Mouse (Mus musculus): ENCODE data around the gene Ogfr.

Gene Ogfr

GRCm38 (mm10) chr2:180610283-180610682 lies 21.2 kb downstream of the Ogfr start:
- DNase-seq, result no peak

DNA sequence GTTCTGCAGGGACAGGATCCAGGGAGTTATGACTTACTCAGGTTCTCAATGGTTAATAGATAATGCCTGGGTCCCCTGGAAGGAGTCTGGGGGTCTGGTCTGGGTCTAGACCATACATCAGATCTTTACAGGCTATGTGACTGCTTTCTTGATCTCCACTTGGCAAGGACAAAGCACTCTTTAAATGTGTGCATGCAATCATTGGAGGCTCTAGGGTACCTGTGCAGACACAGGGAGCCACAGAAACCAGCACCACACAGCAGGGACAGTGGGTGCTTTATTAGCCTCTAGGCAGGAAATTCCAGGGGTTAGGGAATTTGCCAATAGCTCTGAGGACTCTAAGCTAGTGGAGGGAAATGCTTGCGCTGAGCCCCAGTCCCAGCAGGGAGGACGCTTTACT lies 22.8 kb downstream of the Ogfr start:
- DNase-seq, result no peak

DNA sequence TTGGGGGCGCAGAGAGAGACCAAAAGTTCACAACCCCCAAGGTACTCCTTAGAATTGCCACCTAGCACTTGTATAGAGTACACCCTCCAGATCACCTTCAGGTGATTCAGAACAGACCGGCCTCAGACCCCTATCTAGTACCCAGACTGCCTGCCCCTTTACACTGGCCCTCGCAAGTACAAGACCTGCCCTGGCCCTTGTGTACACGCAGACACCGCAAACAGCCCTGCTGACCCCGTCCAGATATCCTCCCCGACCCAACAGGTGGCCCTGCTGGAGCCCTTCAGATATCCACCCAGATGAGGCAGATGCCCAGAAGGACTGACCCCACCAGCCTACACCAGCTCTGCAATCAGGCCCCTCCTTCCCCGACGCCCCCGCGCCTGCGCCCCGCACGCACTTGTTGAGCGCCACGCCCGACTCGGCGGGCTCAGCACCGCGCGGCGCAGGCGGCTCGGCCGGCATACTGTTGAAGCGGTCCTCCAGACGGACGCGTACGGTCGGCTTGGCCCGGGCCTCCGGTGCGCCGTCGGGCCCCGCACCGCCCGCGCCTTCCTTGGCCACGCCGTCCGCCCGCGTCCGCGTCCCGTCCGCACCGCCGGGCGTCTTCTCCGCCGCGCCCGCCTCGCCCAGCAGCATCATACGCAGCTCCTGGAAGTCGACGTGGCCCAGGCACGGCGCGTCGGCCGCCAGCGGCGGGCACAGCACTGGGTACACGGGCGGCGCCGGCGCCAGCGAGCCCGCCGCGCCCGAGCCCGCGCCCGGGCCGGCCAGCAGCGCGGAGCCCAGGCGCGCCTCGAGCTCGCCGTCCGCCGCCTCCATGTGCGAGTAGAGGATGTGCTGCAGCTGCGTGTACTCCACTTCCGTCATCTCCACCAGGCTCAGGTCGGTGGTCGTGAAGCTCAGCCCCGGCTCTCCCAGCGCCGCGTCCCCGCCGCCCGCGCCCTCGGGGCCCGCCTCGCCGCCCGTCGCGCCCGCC lies 52.8 kb downstream of the Ogfr start:
- no peak for DNase-seq

GRCm38 (mm10) chr2:180642555-180643260 lies 53.7 kb downstream of the Ogfr start, which contains the start of gene Tcfl5:
Gene Tcfl5, minus strand, starts transcription at chr2:180642708.
- DNase-seq, result no peak

DNA sequence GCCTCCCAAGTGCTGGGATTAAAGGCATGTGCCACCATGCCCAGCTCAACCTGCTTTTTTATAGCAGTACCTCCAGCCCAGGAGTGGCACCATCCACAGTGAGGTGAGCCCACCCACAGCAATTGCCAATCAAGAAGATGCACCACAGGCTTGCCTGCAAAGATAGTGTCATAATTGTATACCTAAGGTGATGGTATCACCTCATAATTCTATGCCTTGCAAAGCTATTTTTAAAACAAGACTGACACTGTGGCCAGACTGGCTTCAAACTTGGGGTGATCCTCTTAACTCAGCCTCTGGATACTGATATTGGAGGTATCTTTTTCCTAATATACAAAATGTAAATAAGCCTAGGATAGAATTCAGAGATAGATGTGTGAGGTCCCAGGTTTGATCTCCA lies 54.6 kb downstream of the Ogfr start:
- no peak for DNase-seq

All from cerebellum, adult 11 months (tissue).